Mouse (Mus musculus) testis, adult 2 months (tissue): ENCODE measurements at regions not wholly inside any gene's neighbourhood (a gene's known extent, or its start where the extent isn't known, plus 50 kb on each side); places are given as distances from the start of the nearest gene placed in this dataset.

ENCODE experiments used
- CTCF ChIP-seq: fragments of 200-500 bp; IDR thresholded peaks from 2 replicates; pipeline ENCODE4 v1.5.1; 2012; ENCODE audit warnings: low read depth, mild to moderate bottlenecking, inconsistent platforms, low read length, moderate library complexity; ENCODE audit not compliant: control insufficient read depth, insufficient read depth, insufficient replicate concordance
- POLR2A ChIP-seq: fragments of 200-500 bp; IDR thresholded peaks from 2 replicates; pipeline ENCODE4 v1.6.1; 2012; ENCODE audit warnings: low read depth, mild to moderate bottlenecking, inconsistent platforms, low read length, moderate library complexity; ENCODE audit not compliant: control insufficient read depth

DNA sequence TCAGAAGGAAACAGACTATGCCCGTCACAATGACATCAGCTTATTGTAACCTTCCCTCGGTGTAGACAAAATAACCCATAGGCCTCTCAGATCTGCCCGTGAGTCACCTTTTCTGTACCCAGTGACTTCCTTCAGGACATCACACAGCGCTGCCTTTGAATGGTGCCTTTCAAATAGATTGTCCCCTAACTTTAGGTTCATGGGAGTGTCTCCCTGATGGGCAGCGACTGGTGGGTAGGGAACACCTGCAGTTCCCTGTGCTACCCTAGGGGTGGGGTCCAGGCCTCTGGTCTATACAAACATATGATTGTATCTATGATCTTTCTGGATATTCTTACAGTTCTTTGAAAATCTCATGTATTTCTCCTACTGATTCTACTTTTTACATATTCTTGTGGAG lies 232.4 kb downstream of the Gm5447 start:
- no peak for TF ChIP-seq CTCF
- no peak for TF ChIP-seq POLR2A
